Comparison of ENCODE assay signal across 1 mouse cellular context in genomic region chr11:33614218-33614617, GRCm38 (mm10).
A peak's percentile ranks its signal among the peaks of the same experiment; 100 is the strongest.
TF ChIP-seq lines count a peak whose summit lies in the region.

No protein-coding gene starts in this region.

TF ChIP-seq in CH12.LX, 34 proteins besides CTCF, POLR2A, EP300 and RAD21 (continued from another document):
- TF ChIP-seq SMC3 (IDR thresholded peaks at IDR 0.05; ENCODE audit: low read depth, low read length) (peak; percentile 88), MXI1 (IDR thresholded peaks at IDR 0.05; ENCODE audit: low read depth, low read length) (no peak), PAX5 (IDR thresholded peaks at IDR 0.05; ENCODE audit: low read length) (no peak), JUN (IDR thresholded peaks at IDR 0.05; ENCODE audit: insufficient read depth, low read depth, low read length) (no peak), USF1 (IDR thresholded peaks at IDR 0.05; ENCODE audit: low read depth, low read length) (no peak), RCOR1 (conservative IDR thresholded peaks at IDR 0.05; ENCODE audit: low read depth, low read length) (0 out of 2 replicates have a peak, but pooled peaks have one; percentile 30), CHD2 (IDR thresholded peaks at IDR 0.05; ENCODE audit: low read length) (no peak), TBP (conservative IDR thresholded peaks at IDR 0.05; ENCODE audit: low read depth, low read length) (no peak), IRF4 (IDR thresholded peaks at IDR 0.05; ENCODE audit: low read depth, low read length) (peak; percentile 35; the same call in 1 of the 2 replicates), GABPA (IDR thresholded peaks at IDR 0.05; ENCODE audit: insufficient replicate concordance, low read depth, low read length) (no peak), SIN3A (IDR thresholded peaks at IDR 0.05; ENCODE audit: low read length) (no peak), MAX (IDR thresholded peaks at IDR 0.05; ENCODE audit: low read length) (no peak), MYC (IDR thresholded peaks at IDR 0.05; ENCODE audit: low read depth, low read length) (0 out of 2 replicates have a peak, but pooled peaks have one; percentile 38), KAT2A (IDR thresholded peaks at IDR 0.05; ENCODE audit: insufficient replicate concordance, low read length) (no peak), MAFK (IDR thresholded peaks at IDR 0.05; ENCODE audit: insufficient replicate concordance, low read length) (no peak), MEF2A (IDR thresholded peaks at IDR 0.05; ENCODE audit: borderline replicate concordance, low read depth, low read length) (peak; percentile 26; the same call in 1 of the 2 replicates), HCFC1 (IDR thresholded peaks at IDR 0.05; ENCODE audit: low read depth, low read length) (no peak), ZC3H11A (IDR thresholded peaks at IDR 0.05; ENCODE audit: low read depth, low read length) (peak; percentile 70), UBTF (IDR thresholded peaks at IDR 0.05; ENCODE audit: low read depth, low read length) (no peak), BHLHE40 (IDR thresholded peaks at IDR 0.05; ENCODE audit: low read depth, low read length) (no peak), ZKSCAN1 (IDR thresholded peaks at IDR 0.05; ENCODE audit: borderline replicate concordance, low read depth, low read length) (no peak), ZMIZ1 (IDR thresholded peaks at IDR 0.05; ENCODE audit: low read depth, low read length) (no peak)
